Mouse (Mus musculus) 3134 (cell line): Measurements from ENCODE around the gene Bag2.

Experiments
- DNase-seq: peaks from one replicate; pipeline ENCODE4 v3.0.0-alpha.2; 2011; ENCODE audit warnings: low spot score; ENCODE audit not compliant: insufficient read length; ENCODE audit errors: extremely low read depth

The Bag2 gene

DNA sequence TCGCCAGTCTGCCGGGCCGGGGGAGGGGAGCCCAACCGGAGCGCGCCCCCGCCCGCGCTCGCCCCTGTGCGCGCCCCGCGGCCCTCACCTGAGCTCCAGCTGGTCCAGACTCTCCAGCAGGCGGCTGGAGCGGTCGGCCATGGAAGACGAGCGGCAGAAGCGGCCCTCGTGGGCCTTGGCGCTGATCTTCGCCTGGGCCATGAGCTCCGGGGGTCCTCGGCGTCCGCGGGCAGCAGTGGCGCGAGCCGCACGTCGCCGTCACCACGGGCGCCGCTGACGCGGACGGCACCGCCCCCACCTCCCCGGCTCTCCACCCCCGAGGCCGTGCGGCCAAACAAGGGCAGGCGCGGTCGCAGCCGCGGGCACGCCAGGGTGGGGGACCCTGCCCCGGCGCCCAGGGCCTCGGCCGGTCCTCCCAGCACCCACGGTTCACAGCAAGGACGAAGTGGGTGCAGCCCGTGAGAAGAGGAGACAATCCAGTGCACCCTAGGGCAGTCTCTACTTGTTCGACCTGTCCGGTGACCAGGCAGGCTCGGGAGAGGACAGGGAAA is at the start of gene Bag2:
Gene Bag2 (minus strand): TSS at position 305 of the 551 bp plus-strand sequence.
- peak; percentile 87 for DNase-seq

DNA sequence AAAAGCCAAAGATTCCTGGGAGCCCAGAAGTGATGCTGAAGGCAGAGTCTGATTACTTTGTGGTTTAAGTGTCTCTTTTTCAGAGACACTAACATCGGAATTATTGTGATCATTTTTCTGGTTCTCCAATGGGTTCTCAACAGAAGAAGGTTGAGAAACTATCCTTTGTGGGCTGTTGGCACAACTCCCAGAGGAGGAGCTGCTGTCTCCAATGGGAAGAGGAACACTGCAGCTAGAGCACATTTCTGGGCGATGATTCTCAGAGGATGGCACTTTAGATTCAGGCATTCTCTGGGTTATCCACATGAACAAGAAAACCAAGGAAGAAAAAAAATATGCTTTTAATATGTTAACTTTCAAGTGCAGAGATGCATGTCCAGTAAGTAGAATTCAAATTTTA is 45.7 kb upstream of the Bag2 start:
- no peak for DNase-seq

DNA sequence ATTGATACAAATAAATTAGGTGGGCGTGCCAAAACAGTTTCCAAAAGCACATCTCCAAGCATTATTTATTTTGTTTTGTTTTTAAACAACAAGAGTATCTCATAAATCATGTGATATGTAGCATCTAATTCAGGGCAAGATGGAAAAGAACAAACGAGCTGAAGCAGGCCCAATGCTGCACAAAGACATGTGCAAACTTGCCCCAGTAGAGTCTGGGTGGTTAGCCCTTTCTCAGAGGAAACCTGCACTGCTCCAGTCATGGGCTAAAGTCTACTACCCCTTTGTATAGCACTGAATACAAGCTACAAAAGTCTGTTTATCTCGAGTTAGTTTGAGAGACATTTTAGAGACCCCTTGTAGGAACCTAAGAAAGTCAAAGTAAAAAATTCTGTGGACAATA is 42.0 kb upstream of the Bag2 start:
- DNase-seq, result no peak

DNA sequence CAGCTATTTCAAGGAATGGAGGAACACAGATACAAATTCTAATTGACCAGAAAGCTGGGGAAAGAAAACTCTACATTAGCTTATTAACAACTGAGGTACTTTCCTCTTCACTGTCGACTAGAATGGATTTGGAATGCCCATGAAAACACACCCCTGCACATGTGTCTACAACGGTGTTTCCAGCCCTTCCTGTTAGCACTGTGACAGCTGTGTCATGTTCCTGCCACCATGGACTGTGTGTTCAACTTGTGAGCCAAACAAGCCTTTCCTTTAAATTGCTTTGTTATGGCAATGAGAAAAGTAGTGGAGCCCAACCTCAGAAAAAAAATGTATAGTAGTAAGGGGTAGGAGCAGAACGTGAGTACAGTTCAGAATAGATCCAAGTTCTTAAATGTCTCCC is 30.9 kb upstream of the Bag2 start:
- no peak for DNase-seq

DNA sequence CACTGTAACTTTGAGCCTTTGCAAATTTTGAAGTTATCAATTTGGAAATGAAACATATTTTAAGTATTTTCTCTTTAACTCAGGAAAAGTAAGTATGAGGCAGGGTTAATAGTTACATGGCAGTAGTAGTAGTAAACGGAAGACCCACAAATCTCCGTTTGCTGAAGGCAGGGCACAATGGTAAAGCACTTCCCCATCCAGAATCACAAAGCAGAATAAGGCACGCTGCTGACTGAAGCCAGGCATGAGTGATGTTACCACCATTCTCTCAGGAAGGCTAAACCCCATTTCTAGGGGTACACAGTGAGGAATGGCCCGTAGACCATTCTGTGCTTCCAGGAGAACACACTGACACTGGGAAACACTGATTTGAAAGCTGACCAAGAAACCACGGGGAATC is 30.5 kb upstream of the Bag2 start:
- no peak for DNase-seq

DNA sequence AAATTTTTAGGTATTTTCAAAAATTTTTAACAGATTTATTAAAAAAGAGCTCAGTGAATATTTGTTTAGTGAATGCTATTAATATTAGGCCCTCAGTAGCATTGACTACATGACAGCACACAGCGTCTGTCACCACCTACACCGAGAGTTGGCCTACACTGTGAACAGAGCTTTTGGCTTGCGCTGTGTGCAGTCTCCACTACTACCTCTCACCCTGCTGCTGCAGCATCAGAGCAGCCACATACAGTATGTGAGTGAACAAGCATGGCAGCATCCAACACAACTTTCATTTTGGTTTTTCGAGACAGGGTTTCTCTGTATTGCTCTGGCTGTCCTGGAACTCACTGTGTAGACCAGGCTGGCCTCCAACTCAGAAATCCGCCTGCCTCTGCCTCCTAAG is 27.0 kb upstream of the Bag2 start:
- no peak for DNase-seq

DNA sequence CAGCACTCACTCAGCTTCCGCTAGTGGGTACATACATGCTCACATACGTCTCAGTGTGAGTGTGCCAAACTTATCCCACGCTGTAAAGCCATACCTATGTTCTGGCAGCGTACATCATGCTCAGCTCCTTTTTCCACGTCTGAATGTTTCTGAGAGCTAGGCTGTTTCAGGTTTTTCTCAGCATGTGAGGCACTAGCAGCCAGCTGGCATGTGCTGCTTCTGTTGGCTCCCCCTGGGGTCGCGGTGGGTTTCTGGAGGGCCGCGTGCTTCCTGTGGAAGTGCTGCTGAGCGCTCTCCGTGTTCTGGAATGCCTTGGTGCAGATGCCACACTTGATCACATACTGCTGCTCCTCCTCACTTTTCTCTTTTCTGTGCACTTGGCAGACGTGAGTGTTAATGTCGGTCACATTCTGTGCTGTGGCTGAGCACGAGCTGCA is 18.6 kb upstream of the Bag2 start:
- no peak for DNase-seq

DNA sequence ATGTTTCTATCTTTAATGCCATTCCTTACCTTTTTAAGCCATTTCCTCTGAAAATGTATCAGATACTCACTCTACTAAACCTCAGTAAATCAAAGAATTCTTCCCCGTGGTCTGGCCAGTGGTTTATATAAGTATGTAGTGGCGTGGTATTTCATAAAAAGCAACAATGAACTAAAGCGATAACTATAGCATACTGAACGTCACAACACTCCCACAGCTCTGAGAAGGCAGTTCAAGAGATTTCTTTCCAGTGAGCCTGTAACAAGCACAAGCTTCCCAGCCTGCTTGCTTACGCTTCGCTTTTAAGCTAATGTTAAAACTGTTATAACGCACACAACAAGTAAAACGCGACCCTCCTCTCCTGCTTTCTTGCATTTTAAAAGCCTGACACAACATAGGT is 14.5 kb upstream of the Bag2 start:
- DNase-seq, result no peak

DNA sequence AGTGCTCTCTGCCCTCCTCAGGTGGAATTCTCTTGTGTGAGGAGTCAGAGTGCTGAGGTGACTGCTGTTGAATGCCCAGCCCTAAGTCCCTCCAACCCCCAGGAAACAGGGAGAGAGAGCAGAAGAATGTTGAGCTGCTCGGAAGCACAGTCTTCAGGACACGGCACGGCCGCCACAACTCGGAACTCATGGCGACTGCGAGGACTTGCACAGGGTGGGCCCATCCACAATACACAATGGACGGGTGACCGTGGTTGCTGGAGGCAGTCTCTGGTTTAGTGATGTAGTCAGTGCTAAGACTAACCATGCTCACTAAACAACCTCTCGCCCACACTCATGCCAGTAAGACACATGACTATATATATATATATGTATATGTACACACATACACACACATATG is 14.0 kb upstream of the Bag2 start:
- DNase-seq, result no peak

DNA sequence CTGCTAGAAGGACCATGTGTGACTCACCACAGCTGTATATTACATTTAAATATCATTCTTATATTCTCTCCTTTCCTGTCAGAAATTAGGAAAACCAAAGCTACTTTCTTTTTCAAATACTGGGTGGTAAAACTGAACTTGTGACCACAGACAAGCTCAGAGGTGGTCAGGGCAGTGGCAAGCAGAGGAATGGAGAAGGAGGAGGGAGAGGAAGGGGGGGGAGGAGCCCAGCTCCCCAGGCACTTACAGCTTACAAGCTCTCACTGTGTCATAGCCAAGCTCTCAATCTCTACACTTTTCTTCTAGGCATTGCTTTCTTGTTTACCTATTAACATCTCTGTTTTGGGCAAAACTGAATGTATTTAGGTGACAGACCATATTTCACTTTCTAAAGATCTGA is 11.2 kb upstream of the Bag2 start:
- DNase-seq, result no peak

DNA sequence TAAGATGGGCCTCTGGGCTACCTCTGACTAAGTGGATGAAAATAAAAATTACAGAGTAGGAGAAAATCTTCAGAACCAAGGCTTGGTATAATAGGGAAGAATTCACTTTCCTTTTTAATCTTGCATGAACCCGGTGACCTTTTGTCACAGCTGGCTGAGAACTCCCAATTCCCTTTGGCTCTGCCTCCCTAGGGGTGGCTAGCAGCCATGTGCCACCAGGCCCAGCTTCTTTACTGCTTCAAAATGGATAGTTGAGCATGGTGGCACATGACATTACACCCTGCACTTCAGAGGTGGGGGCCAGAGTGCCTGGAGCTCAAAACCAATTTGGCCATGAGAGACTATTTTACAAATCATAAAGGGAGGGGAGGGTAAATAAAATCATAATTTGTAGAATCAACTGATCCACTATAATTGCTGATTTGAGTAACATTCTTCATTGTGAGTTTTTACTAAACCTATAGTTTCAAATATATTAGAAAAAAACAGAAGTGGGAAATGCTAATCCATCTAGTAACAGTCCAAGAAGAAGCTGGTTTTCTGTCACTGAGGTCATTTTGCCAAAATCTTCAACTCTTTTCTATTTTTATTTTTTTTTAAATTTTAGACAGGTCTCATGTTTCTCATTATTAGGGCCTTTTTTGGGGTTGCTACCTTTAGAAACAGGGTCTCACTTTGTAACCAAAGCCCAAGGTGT is 10.6 kb upstream of the Bag2 start:
- no peak for DNase-seq

DNA sequence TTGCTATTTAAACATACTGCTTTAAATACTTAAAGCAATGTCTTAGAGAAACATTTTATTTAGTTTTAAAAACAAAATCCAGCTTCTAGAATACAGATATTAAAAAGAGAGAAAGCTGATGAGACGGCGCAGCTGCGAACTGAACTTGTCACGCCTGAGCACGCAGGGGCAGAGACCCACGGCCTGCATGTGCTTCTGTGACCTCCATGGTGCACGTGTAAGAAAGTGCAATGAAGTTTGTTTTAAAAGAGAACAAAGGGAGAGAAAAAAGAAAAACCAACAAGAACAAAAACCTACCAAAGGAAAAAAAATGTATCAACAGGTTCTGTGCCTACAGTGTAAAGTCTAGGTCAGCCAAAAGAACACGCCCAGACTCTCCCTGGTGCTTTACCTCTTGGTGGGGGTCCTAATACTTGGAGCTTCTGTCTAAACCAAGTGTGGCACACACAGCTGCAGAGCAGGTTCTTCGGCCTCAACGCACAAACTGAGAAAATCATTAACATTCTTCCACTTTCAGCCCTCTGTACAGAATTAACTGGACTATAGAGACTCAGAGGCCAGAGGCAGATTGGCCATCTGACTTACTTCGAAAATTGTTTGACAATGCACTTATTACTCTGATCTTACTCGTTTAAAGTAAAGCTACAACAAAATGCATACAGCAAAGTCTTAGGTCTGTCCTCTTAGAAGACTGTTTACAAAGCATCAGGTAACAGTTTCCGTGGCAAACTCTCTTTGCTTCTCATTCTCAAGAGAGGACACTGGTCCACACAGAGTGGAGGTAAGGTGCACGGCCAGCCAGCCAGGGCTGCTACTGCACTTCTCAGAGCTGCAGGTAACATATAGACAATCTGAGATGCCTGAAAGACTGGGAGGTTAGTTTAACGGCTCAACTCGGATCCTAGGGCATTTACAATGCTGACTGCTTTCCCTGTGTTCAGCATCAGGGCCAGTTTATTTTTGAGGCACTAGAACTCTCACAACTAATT is 9.2 kb upstream of the Bag2 start:
- no peak for DNase-seq

DNA sequence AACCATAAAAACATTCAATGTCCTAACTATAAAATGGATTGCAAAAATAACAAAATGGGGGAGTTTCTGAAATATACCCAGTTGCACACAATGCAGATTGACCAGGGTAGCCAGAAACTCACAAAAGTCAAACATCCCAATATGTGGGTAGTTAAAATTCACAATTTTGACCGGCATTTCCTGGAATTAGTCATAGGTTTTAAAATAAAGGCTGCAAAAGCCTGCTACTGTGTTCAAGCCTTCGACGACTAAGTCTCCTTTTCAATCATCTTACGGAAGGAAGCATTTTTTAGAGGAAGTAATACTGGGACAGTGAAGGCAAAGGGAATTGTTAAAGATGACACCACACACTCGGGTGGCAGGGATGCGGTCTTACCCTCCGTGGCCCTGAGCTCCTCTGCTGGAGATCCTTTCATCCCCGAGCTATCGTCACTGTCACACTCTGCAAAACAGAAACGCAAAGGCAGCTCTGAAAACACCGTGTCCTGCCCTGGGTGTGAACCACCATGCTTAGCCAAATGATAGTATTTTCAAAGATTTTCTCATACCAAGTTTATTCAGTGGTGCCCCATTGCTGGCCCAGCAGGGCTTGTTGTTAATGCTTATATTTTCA is 8.0 kb upstream of the Bag2 start:
- DNase-seq, result no peak

DNA sequence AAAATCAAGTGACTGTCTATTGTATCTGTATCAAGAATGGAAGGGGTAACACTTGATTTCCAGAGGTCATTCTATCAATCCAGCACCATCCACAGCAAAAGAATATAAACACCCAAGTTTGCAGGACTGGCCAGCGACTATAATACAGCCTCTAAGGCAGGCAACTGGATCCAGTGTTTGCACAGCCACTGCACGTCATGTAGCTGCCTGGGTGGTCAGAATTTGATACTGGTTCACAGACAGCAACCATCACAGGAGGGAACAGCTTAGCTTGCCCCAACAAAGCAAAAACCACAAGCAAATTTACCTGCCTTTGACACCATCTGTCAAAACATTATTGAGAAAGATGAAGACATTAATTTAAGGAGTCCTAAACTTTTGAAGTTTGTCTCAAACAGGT is 6.2 kb upstream of the Bag2 start:
- DNase-seq, result no peak

DNA sequence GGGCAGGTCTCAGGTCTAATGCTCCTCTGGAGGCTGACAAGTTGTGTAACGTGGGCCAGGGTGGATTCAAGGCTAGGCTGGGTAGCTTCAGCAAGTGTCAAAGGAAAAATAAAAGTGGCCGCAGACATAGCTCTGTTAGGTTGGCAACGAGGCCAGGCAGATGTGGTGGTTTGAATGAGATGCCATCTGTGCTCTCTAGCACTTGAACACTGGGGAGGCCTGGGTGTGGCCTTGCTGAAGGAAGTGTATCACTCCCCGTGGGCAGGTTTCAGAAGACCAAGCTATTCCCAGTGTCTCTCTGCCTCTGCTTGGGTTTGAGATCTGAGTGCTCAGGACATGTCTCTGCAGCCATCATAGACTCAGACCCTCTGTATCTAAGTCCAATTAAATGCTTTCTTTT is 893 bp upstream of the Bag2 start:
- no peak for DNase-seq

DNA sequence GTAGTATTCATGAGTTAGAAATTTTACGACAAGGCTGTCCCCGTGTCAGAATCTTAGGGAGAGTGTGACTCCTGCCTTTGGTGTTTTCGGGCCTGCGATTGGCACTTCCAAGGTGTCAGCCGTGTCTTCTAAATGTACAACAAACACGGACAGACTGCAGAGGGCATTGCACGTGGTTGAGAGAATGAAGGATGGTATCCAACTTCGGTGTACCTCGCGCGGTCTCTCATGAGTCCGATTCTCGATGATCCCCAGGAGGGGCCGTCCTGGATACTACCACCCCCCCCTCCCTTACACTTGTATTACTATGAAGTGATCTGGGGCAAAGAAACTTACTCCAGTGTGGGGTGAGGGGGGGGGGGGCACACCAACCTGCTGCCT is 572 bp downstream of the Bag2 start:
- peak; percentile 47 for DNase-seq

DNA sequence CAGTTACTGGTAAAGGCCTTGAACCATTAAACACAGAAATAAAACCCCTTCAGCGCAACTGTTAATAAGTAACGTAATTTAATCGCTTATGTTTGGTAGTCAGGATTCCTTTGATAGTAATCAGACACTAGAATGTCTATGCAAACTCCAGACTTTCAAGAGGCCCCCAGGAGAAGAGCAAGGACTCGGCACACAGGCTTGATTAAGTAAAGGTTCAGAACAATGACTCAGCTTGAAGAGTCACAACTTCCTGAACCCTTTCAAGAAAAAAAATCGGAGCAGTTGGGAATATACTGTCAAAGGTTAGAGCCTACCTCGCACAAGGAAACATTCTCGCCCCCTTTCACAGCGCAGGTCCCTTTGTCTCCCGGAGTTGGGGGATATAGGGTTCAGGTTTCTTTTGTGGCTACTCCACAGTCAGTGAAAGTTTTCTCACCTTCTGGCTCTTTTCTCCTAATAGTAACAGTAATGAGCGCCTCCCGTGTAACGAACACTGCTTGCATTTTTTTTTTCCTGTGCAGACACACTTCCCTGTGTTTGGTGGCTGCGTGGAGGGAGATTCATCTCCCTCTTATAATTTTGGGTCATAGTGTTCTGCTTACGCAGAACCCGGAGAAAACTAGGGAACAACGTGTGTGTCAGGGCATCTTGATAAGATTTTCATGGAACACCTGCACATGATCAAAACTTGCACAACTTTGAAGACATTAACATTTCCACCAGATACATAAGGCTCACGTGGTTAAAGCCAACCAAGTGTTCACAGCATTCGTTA is 1.1 kb downstream of the Bag2 start:
- DNase-seq, result no peak

DNA sequence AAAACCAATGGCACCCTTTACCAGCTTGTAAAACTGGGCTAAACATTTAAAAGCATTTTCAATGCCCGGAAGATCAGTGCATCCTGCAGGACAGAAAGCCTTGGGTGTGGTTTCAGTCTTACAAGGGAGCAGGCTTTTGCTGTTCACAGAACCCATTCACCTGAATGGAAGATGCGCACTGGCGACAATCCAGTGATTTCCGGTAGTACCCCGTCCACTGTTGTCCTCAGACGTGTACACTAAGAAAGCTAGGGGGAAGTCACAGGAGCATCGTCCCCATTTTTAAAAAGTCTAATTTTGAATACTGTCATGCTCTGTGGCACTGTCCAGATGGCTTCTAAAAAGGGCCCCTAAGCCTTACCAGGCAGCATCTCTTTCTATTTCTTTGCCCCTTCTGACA is 1.8 kb downstream of the Bag2 start:
- no peak for DNase-seq

DNA sequence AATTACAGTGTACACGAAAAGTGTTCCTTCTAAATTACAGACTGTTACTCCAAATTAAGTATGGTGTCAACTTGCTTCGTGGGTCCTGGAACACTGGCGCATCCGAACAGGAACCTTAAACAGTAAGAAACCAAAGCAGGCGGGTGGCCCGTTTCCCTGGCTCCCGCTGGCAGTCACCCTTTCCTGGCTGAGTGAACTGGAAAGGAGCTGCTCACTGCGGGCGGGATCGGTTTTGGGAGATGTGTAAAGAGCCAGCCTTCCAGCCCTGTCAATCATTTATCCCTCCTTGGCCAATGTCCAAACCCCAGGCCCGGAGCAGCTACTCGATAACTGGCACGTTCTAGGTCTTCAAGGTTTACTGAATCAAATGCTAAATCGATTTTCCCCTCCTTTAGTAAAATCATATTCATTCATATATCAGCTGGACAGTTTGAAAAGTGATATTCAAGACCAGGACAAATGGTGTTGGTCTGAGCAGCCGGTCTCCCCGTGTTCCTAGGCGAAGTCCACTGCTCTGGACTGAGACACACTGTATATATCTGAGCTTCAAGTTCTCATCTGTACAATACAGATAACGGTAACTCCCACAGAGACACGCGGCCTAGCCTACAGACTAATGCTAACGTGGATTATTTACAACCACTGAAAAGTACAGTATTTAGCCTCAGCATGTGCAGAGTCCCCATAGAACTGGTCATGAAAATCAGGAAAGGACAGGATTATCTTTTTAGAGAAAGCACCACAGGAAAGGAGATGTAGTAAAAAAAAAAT is 2.4 kb downstream of the Bag2 start:
- no peak for DNase-seq

DNA sequence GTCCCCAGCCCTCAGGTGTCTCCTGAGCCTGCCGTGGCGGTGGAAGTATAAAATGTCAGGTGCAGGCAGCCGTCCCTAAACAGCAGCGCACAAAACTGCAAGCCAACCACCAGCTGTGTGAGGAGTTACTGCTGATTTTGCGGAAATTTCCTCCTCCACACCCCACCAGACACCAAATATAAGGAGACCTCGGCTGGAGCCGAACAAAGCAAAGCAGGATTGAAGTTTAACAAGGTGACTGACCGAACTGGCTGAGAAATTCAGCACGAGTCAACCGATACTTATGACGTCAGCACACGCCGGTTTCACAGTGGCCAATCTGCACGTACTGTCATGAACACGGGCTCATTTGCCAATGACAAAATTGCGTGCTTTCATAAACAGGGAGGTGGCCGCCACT is 3.5 kb downstream of the Bag2 start:
- no peak for DNase-seq
